Mouse (Mus musculus): ENCODE results near the gene Ubtf.

DNA sequence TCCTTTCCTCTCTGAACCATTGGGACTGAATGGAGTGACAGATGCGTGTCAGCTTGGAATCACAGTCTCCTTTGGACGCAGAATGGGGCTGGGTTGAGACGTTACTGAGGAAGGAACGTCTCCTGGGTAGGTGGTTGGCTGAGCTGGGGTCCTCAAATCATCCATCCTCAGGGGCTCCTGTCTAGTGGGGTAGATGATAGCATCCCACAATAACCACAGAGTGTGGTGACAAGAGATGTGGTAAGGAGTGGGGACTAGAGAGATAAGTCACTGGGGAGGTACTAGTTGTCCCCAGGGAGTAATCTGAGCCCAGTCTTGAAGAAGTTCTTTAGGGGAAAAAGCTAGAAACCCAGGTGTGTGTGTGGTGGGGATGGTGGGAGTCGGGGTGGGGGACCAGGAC is 48.8 kb upstream of the Ubtf start:
- no peak for TF ChIP-seq POLR2A (IDR thresholded peaks at IDR 0.05; ENCODE audit: borderline replicate concordance, insufficient read depth, low read length)
- no peak for TF ChIP-seq CTCF (IDR thresholded peaks at IDR 0.05; ENCODE audit: borderline replicate concordance, insufficient read depth, low read depth, low read length)
